Mouse (Mus musculus) ES-E14 (cell line): ENCODE measurements at regions not wholly inside any gene's neighbourhood (a gene's known extent, or its start where the extent isn't known, plus 50 kb on each side); places are given as distances from the start of the nearest gene placed in this dataset.

Experiments used
- CHD2 ChIP-seq: IDR thresholded peaks from 2 replicates; pipeline ENCODE4 v1.6.1; 2014; ENCODE audit warnings: mild to moderate bottlenecking, low read depth, low read length, inconsistent platforms
- HCFC1 ChIP-seq: IDR thresholded peaks from 2 replicates; pipeline ENCODE4 v1.6.1; 2012; ENCODE audit warnings: low read length, inconsistent platforms, borderline replicate concordance; ENCODE audit not compliant: insufficient read depth
- MAFK ChIP-seq: IDR thresholded peaks from 2 replicates; pipeline ENCODE4 v1.6.1; 2014; ENCODE audit warnings: mild to moderate bottlenecking, low read depth, low read length, inconsistent platforms; ENCODE audit not compliant: insufficient read depth
- ZNF384 ChIP-seq: IDR thresholded peaks from 2 replicates; pipeline ENCODE4 v1.6.1; 2012; ENCODE audit warnings: low read depth, low read length, inconsistent platforms

- TF ChIP-seq MAFK (no peak), ZNF384 (peak; percentile 67; the same call in 1 of the 2 replicates), CHD2 (peak; percentile 32; the same call in 1 of the 2 replicates), HCFC1 (no peak)
These were observed 67.4 kb downstream of the Lpar4 start for GRCm38 (mm10) chrX:106987779-106988178.
